Mouse (Mus musculus) gastrocnemius, postnatal 10 days (tissue): ENCODE data around the gene Gm28168. TPM values are rescaled to one million over a fixed set of nuclear protein-coding genes. Genes with fewer than 3 reads are reported as not detected.
"Not testable (repeated sequence)": the region's sequence is repeated elsewhere in the genome, so short reads cannot be mapped to it uniquely, and the experiment has no call there.

Experiments
- DNase-seq: peaks from one replicate; pipeline ENCODE4 v3.0.0; 2021; ENCODE audit warnings: mixed read lengths
- long read RNA-seq, 2 experiments: library from polyadenylated mRNA; stranded (forward); transcript quantifications; one replicate each; pipeline ENCODE4 v2.0.0; 2021
- total RNA-seq, 2 experiments: library from RNA; stranded (reverse); gene quantifications; 2 replicates each; pipeline ENCODE4 v1.2.3; 2021

The Gm28168 gene
- total RNA-seq: not detected
- long read RNA-seq, experiment 1: 0 reads
- long read RNA-seq, experiment 2: 0 reads

GRCm38 (mm10) chr1:117927715-117928114, at the start of gene Gm28168:
TSS of gene Gm28168 (plus strand) at chr1:117928015.
- not testable (repeated sequence) for DNase-seq

GRCm38 (mm10) chr1:117965639-117966038, 37.8 kb downstream of the Gm28168 start, which contains the start of gene Gm7145:
TSS of gene Gm7145 (plus strand) at chr1:117965939.
- DNase-seq: no peak

Other genes starting within 250 kb of the Gm28168 start
- gene Gm28363, start 230.9 kb upstream of the Gm28168 start, total RNA-seq: not detected
- gene B020011L13Rik, start 146.9 kb upstream of the Gm28168 start, total RNA-seq: not detected
- not detected for gene Gm28360, start 97.9 kb upstream of the Gm28168 start, total RNA-seq
- gene Gm7145, start 37.9 kb downstream of the Gm28168 start, total RNA-seq: not detected
- not detected for gene Gm29106, start 248.5 kb downstream of the Gm28168 start, total RNA-seq